Mouse (Mus musculus): ENCODE data around the gene Lysmd4. TPM values are rescaled to one million over a fixed set of nuclear protein-coding genes. Genes with fewer than 3 reads are reported as not detected.

Lysmd4 gene
- total and polyA plus RNA-seq, 3 experiments: 4.0 to 12.0 (median 5.0) TPM

DNA sequence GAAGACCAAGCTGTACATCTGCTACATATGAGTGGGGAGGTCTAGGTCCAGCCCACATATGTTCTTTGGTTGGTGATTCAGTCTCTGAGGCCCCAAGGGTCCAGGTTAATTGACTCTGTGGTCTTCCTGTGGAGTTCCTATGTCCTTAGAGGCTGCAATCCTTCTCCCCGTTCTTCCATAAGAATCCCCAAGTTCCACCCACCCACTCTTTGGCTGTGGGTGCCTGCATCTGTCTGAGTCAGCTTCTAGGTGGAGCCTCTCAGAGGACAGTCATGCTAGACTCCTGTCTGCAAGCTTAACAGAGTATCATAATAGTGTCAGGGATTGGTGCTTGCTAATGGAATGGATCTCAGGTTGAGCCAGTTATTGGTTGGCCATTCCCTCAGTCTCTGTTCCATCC, 8.8 kb upstream of the Lysmd4 start:
- in situ Hi-C loops (cut with MboI; ENCODE audit: low pct_ligation_motif_present, low pct_unique_long_range_greater_than_20kb, low sequenced_read_pairs) (loop anchor here (25.0 kb wide), 1 partner anchor 376 kb away; the partner anchor contains the start of gene Adamts17), dilution Hi-C loops (cut with MboI; ENCODE audit: extremely low pct_ligation_motif_present, extremely low pct_unique_long_range_greater_than_20kb, low sequenced_read_pairs) (no loop called here)
- H3K4me1 ChIP-seq (ENCODE audit: control insufficient read depth in 1 of 2, insufficient read depth in 2 of 2): peaks cover 0 to 9% of the 10 kb centered on the region in 2 experiments; a peak in 1 of 4 replicates
- H3K4me2 ChIP-seq (ENCODE audit: insufficient read depth, low read depth, poor library complexity, severe bottlenecking): no peak overlapping the region
- DNase-seq (ENCODE audit: extremely low read depth): no peak
- H3K9me3 ChIP-seq (replicated peaks; ENCODE audit: low read length): no peaks in the 10 kb centered on the region
- H3K4me3 ChIP-seq (replicated peaks in 1 of 3; ENCODE audit: low read depth in 2 of 3, low read length in 2 of 3, poor library complexity in 1 of 3): no peak overlapping the region
- H3K9ac ChIP-seq (ENCODE audit: insufficient read depth, low read depth): no peak overlapping the region
- H3K27ac ChIP-seq (ENCODE audit: insufficient read depth, low read depth): no peak overlapping the region
- no peaks in the 10 kb centered on the region for H3K79me2 ChIP-seq (replicated peaks; ENCODE audit: control insufficient read depth, extremely low read depth, insufficient read depth, poor library complexity, severe bottlenecking)
- H3K36me3 ChIP-seq (replicated peaks in 1 of 2; ENCODE audit: control insufficient read depth in 1 of 2, insufficient read depth in 1 of 2, low read length in 1 of 2): no peaks in the 10 kb centered on the region
- peaks cover 32% of the 10 kb centered on the region for H3K27me3 ChIP-seq (replicated peaks)
- no peak for TF ChIP-seq ZNF384 (IDR thresholded peaks at IDR 0.05; ENCODE audit: low read depth, low read length)
- TF ChIP-seq NELFE (IDR thresholded peaks at IDR 0.05; ENCODE audit: low read depth, low read length): no peak
- no peak for TF ChIP-seq ETS1 (conservative IDR thresholded peaks at IDR 0.05; ENCODE audit: low read depth, low read length)
- TF ChIP-seq MAFK (IDR thresholded peaks at IDR 0.05; ENCODE audit: insufficient replicate concordance, low read length): no peak
- TF ChIP-seq RCOR1 (conservative IDR thresholded peaks at IDR 0.05; ENCODE audit: low read depth, low read length): no peak
- no peak for TF ChIP-seq CHD1 (IDR thresholded peaks at IDR 0.05; ENCODE audit: low read depth, low read length)
- TF ChIP-seq ZMIZ1 (IDR thresholded peaks at IDR 0.05; ENCODE audit: low read depth, low read length): no peak
- TF ChIP-seq ZKSCAN1 (IDR thresholded peaks at IDR 0.05; ENCODE audit: borderline replicate concordance, low read depth, low read length): no peak
- no peak for TF ChIP-seq POLR2AphosphoS2 (IDR thresholded peaks at IDR 0.05; ENCODE audit: low read depth, low read length)
- TF ChIP-seq GABPA (IDR thresholded peaks at IDR 0.05; ENCODE audit: insufficient replicate concordance, low read depth, low read length): no peak
- TF ChIP-seq BHLHE40 (IDR thresholded peaks at IDR 0.05; ENCODE audit: low read depth, low read length): no peak
- no peak for TF ChIP-seq SIN3A (IDR thresholded peaks at IDR 0.05; ENCODE audit: low read length)
- no peak for TF ChIP-seq KAT2A (IDR thresholded peaks at IDR 0.05; ENCODE audit: insufficient replicate concordance, low read length)
- no peak for TF ChIP-seq UBTF (IDR thresholded peaks at IDR 0.05; ENCODE audit: low read depth, low read length)
- TF ChIP-seq E2F4 (IDR thresholded peaks at IDR 0.05; ENCODE audit: insufficient replicate concordance, low read depth, low read length): no peak
- no peak for TF ChIP-seq MAX (IDR thresholded peaks at IDR 0.05; ENCODE audit: low read length)
- no peak for TF ChIP-seq IRF4 (IDR thresholded peaks at IDR 0.05; ENCODE audit: low read depth, low read length)
- TF ChIP-seq MAZ (IDR thresholded peaks at IDR 0.05; ENCODE audit: low read depth, low read length): no peak
- no peak for TF ChIP-seq NRF1 (IDR thresholded peaks at IDR 0.05; ENCODE audit: low read depth, low read length)
- no peak for TF ChIP-seq TCF12 (IDR thresholded peaks at IDR 0.05; ENCODE audit: low read depth, low read length)

DNA sequence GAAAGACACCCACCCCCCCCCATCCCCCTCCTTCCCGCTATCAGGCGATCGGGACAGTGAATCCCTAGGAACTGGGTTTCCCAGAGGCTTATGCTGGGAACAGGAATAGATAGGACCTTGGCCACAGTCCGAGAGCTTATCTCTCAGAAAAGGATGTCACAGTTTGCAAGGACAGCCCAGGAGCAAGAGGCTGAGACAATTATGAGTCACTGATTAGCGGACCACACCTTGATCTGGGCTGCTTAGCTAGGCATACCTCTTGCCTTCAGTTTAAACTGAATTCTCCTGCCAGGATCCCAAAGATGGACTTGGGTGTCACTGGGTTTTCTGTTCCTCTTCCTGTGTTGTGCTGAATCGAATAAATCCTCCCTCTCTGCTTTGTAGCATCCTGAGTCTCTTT, 6.0 kb upstream of the Lysmd4 start:
- in situ Hi-C loops (cut with MboI; ENCODE audit: low pct_ligation_motif_present, low pct_unique_long_range_greater_than_20kb, low sequenced_read_pairs): loop anchor here (25.0 kb wide), 1 partner anchor 379 kb away; the partner anchor contains the start of gene Adamts17

More for the DNA sequence above, 6.0 kb upstream of the Lysmd4 start:
- Histone ChIP-seq H3K9ac (ENCODE audit: insufficient read depth, low read depth) (no peak overlapping the region), H3K4me3 (replicated peaks in 1 of 3; ENCODE audit: low read depth in 2 of 3, low read length in 2 of 3, poor library complexity in 1 of 3) (no peak overlapping the region), H3K4me2 (ENCODE audit: insufficient read depth, low read depth, poor library complexity, severe bottlenecking) (no peak overlapping the region), H3K36me3 (replicated peaks in 1 of 2; ENCODE audit: control insufficient read depth in 1 of 2, insufficient read depth in 1 of 2, low read length in 1 of 2) (no peaks in the 10 kb centered on the region), H3K4me1 (ENCODE audit: control insufficient read depth in 1 of 2, insufficient read depth in 2 of 2) (peaks cover 4 to 9% of the 10 kb centered on the region in 2 experiments; a peak in 2 of 4 replicates), H3K27me3 (replicated peaks) (peaks cover 11% of the 10 kb centered on the region), H3K9me3 (replicated peaks; ENCODE audit: low read length) (no peaks in the 10 kb centered on the region), H3K27ac (ENCODE audit: insufficient read depth, low read depth) (no peak overlapping the region), H3K79me2 (replicated peaks; ENCODE audit: control insufficient read depth, extremely low read depth, insufficient read depth, poor library complexity, severe bottlenecking) (no peaks in the 10 kb centered on the region)
- DNase-seq (ENCODE audit: extremely low read depth): no peak
- dilution Hi-C loops (cut with MboI; ENCODE audit: extremely low pct_ligation_motif_present, extremely low pct_unique_long_range_greater_than_20kb, low sequenced_read_pairs): no loop called here
- no peak for TF ChIP-seq NELFE (IDR thresholded peaks at IDR 0.05; ENCODE audit: low read depth, low read length)
- no peak for TF ChIP-seq E2F4 (IDR thresholded peaks at IDR 0.05; ENCODE audit: insufficient replicate concordance, low read depth, low read length)
- TF ChIP-seq MAZ (IDR thresholded peaks at IDR 0.05; ENCODE audit: low read depth, low read length): no peak
- no peak for TF ChIP-seq BHLHE40 (IDR thresholded peaks at IDR 0.05; ENCODE audit: low read depth, low read length)
- TF ChIP-seq EP300 (IDR thresholded peaks at IDR 0.05; ENCODE audit: low read length): no peak
- TF ChIP-seq UBTF (IDR thresholded peaks at IDR 0.05; ENCODE audit: low read depth, low read length): no peak
- TF ChIP-seq ZNF384 (IDR thresholded peaks at IDR 0.05; ENCODE audit: low read depth, low read length): no peak

Measured in CH12.LX (cell line).